Mouse (Mus musculus): ENCODE results near the gene Gm44965.

Gene Gm44965

GRCm38 (mm10) chr6:48666159-48666586, 72.4 kb downstream of the Gm44965 start:
- no peak for DNase-seq (ENCODE audit: low read depth, low spot score)

DNA sequence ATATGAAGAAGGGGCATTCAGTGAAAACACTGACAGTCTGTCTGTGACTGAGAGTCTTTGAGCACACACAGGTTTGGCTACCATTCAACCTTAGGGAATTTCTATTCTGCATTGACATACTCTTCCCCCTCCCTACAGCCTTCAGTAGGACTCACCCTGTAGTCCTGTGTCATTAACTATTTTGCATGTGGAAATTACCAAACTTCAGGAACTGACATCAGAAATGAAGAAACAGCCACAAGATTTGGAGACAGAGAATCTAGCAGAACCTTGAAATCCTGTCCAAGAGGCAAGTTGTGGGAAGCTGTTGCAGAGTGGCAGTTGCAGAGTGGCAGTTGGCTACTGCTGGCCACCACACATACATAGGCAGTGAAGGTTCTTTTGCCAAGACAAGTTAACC, 74.3 kb downstream of the Gm44965 start:
- no peak for DNase-seq (ENCODE audit: low read depth, low spot score)

Data from retina, postnatal 7 days (tissue).